Mouse (Mus musculus): ENCODE measurements at regions not wholly inside any gene's neighbourhood (a gene's known extent, or its start where the extent isn't known, plus 50 kb on each side); places are given as distances from the start of the nearest gene placed in this dataset.

DNA sequence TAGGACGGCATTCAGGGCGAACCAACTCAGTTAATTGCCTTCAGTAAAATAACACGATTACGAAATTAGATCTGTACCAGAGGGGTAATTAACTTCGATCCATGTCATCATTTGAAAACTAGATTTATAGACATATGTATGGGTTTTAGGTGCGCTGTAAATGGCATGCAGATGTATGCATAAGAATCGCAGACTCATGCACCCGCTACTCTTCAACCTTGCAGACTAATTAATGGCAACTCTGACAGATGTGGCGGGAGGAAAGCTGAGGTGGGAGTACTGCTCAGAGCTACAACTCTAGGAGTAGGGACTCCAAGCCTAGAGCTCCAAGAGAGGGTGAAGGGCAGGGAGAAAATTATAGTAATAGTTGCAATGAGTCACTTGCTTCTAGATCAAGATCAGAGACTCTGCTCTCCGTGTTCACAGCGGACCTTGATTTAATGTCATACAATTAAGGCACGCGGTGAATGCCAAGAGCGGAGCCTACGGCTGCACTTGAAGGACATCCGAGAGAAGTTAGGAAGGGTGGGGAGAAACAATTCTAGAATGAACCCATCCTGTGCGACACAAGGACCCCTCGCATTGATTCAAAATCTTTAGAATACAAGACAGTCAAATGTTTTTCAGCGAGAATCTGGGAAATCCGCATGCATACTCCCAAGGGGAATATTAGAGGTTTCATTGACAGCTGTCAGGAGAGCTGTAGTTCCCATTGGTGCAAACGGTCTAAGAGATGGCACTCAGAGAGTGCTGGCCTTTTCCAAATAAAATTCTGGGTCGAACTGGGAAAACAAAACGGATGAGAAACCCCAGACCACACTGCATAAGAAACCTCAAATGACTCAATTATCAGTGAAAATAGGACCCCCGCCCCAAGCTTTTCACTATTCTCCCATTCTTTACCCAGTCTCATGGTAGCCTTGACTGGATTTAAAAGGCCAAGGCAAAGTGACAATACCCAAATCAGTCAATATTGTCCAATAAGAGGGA, 152.6 kb upstream of the Cypt12 start:
- DNase-seq (ENCODE audit: low read depth, low spot score), result no peak

DNA sequence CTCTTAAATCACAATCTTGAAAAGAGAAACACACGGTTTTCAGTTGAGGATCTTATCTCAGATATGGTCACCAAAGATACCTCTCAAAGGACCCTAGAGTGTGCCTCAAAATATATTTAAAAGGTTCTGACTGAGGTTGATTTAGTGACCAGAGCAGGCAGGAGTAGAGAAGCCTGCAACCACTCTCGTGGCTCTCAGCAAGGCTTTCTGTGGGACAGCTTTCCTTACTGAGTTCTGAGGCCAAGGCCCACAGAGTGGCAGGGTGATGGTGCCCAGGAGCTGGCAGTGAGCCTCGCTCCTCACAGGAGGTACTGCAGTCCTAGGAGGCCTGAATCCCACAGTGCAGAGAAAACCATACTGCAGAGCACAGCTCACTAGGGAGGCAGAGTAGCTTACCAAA, 151.4 kb upstream of the Cypt12 start:
- no peak for DNase-seq (ENCODE audit: low read depth, low spot score)

DNA sequence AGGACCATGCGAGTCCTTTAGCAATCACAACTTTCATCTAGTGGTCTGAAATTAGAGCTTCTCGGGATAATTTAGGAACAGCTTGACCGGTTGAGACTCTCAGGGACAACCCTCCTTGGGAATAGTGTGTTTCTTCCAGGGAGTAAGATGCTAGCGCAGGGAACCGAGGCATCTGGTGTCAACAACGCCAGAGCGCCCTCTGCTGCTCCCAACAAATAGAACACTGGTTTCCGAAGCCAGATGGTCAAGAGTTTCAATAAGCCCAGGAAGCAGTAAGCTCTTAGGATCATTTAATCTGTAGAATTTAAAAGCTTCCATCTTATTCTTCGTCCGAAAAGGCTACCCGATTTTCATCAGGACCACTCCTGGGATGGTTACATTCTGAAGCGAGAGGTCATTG, 149.8 kb upstream of the Cypt12 start:
- DNase-seq (ENCODE audit: low read depth, low spot score), result no peak

DNA sequence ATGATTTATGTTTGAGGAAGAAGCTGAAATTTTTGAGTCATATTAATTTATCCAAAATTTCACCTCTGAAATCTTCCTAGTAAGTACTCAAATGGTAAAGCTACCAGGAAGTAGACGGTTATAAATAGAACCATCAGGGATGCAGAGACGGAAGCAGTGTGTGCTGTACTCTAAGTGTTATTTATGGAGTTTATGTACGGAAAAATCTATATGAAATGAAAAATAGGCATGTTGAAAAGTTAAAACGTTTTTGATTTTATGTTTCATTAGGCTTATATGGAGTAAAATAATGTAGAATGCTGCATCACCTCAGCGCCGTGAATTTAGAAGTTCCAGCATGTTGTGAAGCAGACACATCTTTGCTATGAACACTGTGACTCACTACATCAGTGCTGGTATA, 149.1 kb upstream of the Cypt12 start:
- no peak for DNase-seq (ENCODE audit: low read depth, low spot score)

DNA sequence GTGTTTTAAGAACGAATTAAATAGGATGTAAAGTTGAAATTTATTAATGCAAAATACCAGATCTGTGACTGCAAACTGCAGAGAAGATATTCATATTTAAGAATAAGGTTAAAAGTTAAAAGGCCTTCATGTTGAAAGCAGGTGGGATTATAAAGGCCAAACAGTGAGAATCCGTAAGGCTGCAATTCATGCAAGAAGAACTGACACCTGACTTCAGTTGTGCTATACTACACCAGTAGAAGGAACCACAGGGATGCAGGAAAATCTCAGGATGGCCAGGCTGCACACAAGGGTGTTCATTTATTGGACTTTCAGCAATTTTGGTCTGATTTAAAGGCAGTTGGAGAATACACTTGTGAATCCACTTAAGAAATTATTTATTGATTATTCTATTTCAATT, 147.4 kb upstream of the Cypt12 start:
- DNase-seq (ENCODE audit: low read depth, low spot score), result no peak

DNA sequence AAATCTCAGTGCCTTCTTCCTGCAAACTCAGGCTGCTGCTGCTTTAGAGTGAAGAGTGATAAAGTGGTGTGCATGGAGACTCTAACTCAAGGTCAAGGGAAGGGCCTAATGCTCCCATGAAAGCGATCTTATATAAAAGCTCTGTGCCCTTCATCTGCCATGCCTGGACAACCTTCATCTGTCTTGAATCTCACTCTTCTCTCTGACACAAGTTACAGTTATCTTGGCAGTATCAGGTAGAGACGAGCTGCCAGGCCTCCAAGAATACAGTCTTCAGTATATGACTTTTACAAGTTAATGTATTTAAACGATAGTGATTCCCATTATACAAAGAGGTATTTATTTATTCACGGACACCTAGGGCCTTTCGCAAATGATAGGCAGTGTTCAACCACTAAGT, 146.7 kb upstream of the Cypt12 start:
- no peak for DNase-seq (ENCODE audit: low read depth, low spot score)

DNA sequence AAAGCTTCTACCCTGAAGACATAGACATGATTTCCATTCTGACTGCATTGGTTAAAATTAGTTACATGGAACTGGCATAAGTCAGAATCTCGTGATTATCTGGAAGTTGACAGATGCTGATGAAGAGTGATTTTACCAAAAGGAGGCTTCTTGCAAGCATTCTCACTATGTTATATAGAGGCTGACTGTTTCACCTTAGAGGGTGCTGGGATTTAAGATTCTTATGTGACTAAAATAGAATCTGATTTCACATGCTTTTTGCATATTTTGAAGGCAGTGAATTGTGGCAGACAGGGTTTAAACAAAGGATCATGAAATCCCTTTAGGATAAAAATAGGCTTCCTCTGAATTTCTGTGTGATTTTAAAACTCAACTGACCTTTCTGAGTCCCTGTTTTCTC, 143.0 kb upstream of the Cypt12 start:
- no peak for DNase-seq (ENCODE audit: low read depth, low spot score)

DNA sequence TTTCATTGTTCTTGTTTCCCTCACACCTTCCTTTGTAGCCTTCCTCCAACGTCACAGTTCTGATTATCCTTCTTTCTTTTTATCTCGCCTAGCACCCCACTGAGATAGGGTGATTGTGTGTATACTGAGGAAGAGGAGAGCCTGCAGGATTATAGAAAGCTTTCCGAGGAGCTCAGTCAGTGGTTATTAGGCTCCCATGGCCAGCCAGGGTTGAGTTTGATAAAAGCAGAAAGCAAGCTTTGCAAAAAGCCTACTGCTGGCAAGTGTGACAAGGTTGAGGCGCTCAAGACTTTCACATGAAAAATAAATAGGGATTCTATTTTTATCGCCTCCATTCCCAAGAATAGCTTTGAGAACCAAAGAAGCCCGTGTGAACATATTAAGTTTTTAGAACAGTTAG, 136.9 kb upstream of the Cypt12 start:
- no peak for DNase-seq (ENCODE audit: low read depth, low spot score)

DNA sequence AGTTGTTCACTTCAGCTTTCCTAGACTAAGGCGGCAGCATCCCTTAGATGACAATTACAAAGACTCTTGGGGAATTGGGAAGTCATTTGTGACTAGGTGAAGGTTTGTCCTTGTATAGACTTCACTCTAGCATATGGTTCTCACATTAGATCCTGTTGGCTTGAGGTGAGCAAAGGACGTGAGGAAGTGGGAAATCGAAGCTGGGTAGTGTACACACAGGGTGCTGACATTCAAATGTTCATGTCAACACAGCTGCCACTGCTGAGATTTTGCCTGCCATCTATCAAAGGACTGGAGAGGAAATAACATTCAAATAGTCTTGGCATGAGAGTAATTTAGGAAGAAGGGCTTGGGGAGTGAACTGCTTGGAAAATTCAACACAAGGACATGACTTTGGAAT, 124.0 kb upstream of the Cypt12 start:
- DNase-seq (ENCODE audit: low read depth, low spot score), result no peak

DNA sequence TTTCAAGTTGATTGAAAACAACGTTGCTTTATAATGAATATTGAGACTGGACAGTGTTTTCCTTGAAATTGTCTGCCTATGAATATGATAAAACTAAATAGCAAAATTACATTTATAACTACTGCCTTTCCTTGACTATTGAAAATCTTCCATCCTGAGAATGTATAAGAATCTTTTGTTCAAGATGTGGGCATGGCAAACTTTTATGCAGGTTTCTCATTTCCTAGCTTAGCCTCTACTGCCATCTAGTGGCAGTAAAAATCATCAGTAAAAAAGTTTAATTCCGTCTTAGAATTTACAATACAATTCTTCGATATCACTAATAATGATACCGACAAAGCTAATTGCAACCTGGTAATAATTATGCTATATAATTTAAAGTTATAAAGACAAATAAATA, 123.5 kb upstream of the Cypt12 start:
- DNase-seq (ENCODE audit: low read depth, low spot score), result no peak

DNA sequence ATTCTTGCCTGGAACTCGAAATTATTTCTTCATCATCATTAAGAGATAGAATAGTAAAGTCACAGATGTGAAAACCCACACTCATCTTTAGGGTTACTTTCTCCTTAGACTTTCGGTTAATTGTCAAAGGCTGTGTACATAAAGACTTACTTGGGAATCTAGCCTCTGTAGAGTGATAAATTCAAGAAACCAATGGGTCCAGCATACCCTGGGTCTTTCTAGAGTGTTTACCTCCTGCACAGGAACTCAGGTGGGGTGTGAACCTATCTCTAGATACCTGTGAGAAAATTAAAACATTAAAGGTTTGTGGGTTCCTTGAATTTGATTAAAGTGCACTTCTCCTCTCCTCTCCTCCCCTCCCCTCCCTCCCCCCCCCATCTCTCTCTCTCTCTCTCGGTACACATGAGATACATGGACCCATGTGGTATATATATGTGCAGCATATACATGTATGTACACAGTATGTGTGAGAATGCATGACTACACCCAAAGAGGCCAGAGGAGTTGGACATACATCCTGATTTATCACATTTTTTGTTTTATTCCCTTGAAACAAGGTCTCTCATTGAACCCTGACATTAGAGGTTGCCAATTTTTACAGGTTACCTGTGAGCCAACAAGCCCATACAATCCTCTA, 122.8 kb upstream of the Cypt12 start:
- no peak for DNase-seq (ENCODE audit: low read depth, low spot score)

DNA sequence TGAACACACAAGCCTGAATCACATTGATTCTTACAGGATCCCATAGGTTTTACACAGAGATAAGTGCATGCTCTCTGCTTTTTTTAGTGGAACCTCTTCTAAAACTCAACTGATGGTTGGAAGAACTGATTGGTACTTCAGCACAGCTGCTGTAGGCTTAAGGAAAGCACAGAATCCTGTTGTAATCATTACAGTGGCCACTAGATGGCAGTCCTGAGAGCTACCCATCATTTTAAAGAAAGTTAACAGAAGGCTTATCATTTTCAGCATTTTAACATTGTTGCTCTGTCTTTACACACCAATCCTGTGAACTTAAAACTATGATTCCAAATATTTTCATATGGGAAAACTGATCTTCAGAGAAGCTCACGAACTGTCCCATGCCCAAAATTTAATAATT, 113.5 kb upstream of the Cypt12 start:
- DNase-seq (ENCODE audit: low read depth, low spot score), result peak; percentile 45

DNA sequence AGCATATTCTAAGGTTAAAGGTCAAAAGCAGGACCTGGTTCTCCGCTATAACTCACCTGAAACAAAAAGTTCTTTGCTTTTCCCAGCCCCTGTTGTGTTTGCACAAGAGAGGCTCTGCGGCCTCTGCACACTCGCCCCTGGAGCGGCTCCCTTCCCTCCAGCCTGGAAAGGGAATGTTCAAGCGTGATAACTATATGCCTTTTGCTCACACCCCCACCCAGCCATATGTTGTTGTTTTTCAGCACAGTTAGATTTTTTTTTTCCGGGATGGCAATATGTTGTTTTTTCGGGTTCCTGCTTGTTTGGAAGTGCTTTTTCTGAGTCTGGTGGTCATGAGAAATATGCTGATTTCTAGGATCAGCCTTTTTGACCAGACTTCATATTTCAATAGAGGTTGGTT, 100.6 kb upstream of the Cypt12 start:
- peak; percentile 67 for DNase-seq (ENCODE audit: low read depth, low spot score)

DNA sequence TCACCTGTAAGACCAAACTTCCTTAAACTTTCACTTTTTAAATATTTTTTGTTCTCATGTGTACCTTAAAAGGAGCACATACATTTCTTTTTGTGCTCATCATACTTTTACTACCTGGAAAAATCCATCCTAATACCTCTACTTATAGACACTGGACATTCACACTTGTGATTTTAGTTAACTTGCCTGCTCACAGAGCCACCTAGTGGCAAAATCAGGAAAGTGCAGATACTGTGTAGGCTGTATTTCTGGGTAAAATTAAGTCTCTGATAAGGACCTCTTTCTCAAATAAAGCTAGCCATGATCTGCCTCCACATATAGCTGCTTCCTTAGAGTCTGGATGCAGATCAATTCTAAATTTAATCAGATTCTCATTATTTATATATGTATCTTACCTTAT, 100.0 kb upstream of the Cypt12 start:
- DNase-seq (ENCODE audit: low read depth, low spot score), result no peak

DNA sequence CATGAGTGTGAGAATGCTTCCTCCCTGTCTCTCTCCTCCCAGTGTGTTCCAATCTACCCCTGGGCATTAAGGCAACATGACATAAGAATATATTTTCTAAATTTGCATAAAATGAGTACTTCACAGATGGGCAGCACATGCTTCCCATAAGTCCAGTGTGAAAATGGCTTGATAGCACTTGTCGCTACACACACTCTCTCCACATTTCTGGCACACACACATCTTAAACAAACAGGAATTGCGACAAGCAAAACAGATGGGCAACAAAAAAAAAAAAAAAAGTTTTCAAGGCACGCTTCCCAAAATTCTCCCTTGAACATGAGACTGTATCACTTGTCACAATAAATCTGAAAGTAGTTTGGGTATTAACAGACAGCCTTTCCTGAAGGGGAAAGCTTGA, 85.8 kb upstream of the Cypt12 start:
- DNase-seq (ENCODE audit: low read depth, low spot score), result peak; percentile 73

DNA sequence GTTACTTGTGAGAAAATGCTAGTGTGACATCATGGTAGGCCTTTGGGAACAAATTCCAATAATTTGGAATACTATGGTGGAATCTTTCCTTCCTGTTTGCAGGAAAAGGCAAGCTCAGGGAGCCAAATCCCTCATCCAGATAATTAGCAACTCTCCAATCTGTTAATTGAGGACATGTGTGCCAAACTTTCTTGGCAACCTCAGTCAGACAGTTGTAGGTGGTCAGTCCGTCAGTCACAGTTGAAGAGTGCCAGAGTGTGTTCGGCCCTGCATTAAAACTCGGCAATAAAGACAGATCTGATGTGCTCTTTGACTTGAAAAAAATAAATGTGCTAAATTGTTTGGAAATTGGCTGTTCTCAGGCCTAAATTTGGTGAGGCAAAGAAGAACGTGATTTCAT, 83.1 kb upstream of the Cypt12 start:
- DNase-seq (ENCODE audit: low read depth, low spot score), result no peak

DNA sequence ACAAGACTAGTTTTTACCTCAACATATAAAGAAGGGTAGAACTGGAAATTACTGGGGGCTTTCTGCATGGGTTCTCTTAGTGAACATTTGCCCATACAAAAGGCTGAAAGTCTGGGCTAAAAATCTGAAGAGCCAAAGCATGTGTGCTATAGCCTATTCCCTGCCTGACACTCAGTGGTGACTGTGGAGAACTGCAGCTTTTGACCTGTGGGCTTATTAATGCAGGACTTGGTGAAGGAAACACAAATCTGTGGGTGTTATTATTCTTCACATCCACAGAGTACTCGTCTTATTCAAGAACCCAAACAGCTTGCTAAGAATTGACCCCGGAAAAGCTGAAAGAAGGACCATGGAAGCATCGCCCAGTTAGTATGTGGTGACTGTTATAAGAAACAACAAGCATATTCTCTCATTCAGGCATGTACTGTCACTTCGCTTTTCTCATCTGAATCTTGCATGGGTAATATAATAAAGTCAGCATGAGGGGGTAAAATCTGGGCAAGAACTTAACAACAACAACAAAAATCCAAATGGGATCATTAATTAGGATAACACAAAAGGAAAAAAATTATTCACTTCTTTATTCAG, 77.2 kb upstream of the Cypt12 start:
- no peak for DNase-seq (ENCODE audit: low read depth, low spot score)

DNA sequence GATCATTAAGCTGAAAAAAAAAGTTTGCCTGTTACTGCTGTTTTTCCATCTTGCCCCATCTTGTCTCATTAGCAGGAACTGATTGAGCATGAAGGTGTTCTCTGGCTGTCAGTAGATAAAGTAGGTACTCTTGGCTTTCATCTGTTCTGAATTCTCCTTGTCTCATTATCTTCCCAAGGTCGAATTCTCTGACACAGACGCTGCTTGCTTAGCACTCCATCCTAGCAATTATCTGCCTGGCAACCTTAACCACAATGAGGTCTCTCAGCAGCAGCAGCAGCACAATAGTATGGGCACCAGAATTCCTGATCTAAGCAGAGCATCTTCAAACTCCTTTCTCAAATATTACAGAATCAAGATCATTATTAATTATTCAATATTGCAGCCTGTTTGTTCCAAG, 52.3 kb upstream of the Cypt12 start:
- DNase-seq (ENCODE audit: low read depth, low spot score), result no peak

DNA sequence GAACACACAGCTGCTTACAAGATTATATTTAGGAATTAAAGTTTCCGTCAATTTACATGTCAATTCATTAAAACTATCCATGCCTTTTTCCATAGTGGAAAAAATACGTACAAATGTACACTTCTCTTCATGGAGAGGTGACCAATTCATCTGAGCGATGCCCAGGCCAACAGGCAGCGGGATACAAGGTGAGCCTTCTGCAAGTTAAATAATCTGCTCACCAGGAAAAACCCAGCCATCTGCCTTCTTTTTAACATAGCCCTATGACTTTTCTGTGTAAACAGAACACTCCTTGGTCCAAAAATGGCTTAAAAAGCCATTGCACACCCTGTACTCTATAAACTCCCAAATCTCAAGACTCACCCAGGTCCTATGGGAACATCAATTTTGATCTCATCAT, 51.5 kb upstream of the Cypt12 start:
- DNase-seq (ENCODE audit: low read depth, low spot score), result no peak

All from brain, embryonic 18.5 days (tissue).